Mouse (Mus musculus) right cerebral cortex, postnatal 4 days (tissue): ENCODE results near the gene Ccdc60.
"Not testable (repeated sequence)": the region's sequence is repeated elsewhere in the genome, so short reads cannot be mapped to it uniquely, and the experiment has no call there.

Source experiments
- DNase-seq: peaks from one replicate; pipeline ENCODE4 v3.0.0-alpha.2; 2022

Ccdc60 gene

DNA sequence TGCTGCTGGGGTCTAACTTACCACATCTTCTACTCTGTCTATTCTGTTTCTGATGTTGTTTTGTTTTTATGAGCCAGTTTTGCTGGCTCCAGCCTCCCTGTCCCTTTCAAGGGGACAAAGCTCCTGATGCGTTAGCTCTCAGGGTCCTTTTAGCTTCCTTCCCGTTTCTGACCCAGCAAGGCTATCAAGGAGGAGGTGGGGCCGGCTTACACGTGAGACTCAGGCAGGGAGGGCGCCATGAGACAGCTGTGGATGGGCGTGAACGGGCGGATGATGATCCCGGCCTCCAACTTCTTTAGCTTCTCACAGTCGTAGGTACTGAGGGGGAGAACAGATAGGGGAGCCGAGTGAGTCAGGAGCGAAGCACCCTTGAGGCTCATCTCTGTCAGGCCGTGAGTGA, 108.2 kb downstream of the Ccdc60 start:
- no peak for DNase-seq

DNA sequence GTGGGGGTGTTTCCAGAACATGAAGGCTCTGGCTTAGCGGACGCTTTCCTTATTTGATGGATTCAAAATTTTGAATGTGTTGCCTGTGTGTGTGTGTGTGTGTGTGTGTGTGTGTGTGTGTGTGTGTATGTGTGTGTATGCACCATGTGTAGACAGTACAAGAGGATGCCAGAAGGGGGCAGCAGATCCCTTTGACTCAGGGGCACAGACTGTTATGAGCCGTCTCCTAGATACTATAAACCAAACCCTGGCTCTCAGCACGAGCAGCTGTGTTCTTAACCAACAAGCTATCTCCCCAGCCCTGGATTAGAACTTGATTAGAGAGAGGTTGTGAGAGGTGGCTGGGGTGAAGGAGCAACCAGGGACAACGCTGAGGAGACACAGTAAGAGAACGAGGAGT, 117.1 kb downstream of the Ccdc60 start:
- no peak for DNase-seq

- DNase-seq, result no peak
These were observed 121.8 kb downstream of the Ccdc60 start for GRCm38 (mm10) chr5:116166965-116167364.

- DNase-seq, result no peak
These were observed 123.4 kb downstream of the Ccdc60 start for GRCm38 (mm10) chr5:116165203-116165888.

DNA sequence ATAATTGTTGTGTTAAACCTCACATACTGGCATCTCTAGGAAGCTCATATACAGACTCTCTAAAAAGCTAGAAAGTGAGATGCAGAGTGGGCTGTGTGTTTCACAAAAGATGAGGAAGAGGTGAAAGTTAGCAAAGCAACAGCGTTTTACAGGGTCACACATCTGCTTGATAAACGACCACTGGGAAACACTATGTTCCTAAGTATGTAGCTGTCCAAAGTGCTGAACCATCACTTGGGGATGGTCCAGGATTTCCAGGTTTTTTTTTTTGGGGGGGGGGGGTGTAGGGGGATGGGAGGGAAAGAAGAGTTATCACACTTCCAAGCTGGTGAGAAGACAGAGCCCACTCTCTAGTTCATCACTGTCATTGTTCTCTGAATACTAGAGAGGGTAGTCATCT, 134.0 kb downstream of the Ccdc60 start:
- no peak for DNase-seq

DNA sequence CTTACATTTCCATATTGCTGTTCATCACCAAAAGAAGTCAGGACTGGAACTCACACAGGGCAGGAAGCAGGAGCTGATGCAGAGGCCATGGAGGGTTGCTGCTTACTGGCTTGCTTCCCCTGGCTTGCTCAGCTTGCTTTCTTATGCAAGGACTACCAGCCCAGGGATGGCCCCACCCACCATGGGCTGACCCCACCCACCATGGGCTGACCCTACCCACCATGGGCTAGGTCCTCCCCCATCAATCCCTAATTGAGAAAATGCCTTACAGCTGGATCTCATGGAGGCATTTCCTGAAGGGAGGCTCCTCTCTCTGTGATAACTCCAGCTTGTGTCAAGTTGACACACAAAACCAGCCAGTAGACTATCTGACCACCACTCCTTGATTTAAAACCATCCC, 142.3 kb downstream of the Ccdc60 start:
- not testable (repeated sequence) for DNase-seq

- DNase-seq, result no peak
These were observed 144.1 kb downstream of the Ccdc60 start for GRCm38 (mm10) chr5:116144711-116145110.

- DNase-seq, result no peak
These were observed 148.1 kb downstream of the Ccdc60 start for GRCm38 (mm10) chr5:116140682-116141081.

GRCm38 (mm10) chr5:116123344-116123743, 165.4 kb downstream of the Ccdc60 start:
- DNase-seq, result peak; percentile 82

DNA sequence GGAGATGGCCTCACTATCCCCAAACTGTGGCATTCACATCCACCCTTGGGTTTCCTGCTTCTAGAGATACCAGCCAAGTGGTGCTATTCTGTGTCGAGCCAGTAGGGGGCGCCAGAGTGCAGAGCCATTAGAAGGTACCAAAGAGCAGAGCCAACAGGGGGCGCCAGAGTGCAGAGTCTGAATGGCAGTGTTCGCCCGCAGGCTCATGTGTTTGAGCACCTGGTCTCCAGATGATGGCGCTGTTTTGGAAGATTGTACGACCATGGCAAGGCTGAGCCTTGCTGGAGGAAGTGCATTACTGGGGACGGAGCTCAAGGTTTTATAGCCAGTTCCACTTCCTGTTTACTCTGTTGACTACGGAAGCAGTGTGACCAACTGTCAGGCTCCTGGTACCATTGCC, 172.2 kb downstream of the Ccdc60 start:
- peak; percentile 59 for DNase-seq

DNA sequence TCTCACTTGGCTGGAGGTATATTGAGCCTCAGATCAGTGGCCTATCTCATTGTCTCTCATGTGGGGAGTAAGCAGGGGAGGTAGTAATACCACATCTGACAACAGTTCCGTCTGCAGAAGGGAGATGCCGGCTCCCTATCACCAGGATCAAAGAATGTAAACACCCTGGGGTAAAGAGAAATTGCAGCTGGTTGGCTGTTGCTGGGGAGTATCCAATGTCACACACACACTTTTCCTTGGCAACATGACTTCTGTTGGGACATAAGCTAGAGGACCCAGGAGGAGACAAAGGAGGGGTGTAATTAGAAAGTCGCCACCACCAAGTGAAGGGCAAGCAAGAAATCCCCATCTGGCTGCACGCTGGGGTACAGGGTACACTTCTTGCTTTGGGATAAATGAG, 172.7 kb downstream of the Ccdc60 start:
- no peak for DNase-seq

DNA sequence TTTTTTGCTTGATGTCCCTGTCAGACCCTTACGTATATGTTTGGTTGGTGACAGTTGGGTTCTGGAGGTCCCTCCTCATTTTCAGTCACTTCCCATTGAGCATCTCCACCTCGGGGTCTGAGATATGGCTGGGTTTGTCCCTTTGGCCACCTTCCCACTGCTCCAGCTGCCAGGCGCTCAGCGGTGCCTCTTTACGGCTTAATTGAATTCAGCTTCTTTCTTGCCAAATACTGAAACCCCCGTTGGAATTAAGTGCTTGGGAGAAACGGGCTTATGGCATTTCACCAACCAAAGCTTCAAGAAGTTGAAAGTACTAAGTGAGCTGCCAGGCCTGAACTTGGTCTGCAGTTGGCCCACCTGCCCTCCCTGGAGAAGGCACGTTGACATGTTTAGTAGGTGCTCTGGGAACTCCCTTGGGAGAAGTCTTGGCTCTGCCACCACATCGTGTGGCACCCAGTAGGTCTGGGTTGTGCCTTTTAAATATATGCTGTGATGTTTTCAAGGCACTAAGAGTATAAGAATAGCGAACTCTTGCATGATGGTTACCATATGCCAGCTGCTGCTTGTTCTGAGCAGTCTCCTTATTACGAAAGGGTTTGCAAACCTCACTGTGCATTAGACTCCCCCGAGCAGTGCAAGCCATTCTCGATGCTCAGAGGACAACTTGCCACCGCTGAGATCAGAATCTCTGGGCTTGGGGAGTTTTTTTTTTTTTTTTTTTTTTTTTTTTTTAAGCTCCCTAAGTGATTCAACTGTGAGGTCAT, 173.5 kb downstream of the Ccdc60 start:
- DNase-seq, result peak; percentile 37

DNA sequence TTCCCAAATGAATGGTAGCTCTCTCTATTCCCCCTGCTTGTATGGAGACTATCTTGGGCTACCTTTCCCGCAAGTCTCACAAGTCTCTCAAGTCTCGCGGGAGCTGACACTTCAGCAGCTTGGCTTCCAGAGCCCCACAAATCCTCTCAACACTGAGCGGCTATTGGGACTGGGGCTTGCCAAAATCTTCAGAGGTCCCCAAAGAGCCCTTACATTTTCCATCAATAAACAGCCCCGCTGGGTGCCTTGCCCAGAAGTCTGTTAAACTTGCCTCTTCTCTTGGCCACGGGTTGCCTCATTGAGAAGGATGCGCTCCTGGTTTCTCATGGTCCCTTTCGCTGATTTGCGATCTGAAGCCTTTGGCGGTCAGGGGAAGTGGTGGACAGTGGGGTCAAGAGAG, 180.1 kb downstream of the Ccdc60 start:
- DNase-seq, result no peak

DNA sequence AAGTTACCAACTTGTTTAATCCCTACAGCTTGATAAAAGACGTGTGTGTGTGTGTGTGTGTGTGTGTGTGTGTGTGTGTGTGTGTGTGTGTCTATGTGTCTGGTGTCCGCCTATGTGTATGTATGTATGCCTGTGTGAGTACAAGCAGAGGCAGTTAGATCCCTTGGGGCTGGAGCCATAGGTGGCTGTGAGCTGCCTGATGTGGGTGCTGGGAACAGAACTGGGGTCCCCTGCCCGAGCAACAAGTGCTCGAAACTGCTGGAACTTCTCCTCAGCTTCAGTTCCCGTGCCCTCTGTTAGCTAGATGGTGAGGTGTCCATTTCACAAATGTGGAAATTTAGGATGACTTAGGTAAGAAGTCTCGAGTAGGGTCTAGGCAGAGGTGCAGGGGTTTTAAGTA, 204.6 kb downstream of the Ccdc60 start:
- DNase-seq, result no peak

GRCm38 (mm10) chr5:116083081-116083480, 205.7 kb downstream of the Ccdc60 start, which contains the start of gene Tmem233:
Gene Tmem233 (minus strand): TSS chr5:116083244.
- DNase-seq, result no peak

- DNase-seq, result no peak
These were observed 206.4 kb downstream of the Ccdc60 start for GRCm38 (mm10) chr5:116082241-116082900.

DNA sequence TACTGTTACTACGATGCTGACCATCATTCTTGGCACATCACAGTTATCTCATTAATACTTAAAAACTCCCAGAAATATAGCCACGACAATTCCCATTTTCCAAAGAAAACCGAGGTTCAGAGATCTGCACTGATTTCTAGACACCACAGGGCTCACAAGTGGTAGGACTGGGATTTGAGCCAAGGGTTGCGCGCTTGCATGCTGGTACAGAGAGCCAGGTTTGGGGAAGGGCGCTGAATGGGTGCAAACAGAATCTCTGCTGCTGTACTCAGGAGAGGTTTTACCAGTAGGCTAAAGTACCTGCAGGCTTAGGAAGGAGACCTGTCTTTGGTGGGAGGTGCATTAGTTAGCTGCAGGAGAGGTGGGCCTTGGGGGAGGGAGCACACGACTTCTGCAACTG, 207.2 kb downstream of the Ccdc60 start:
- DNase-seq, result no peak

GRCm38 (mm10) chr5:116080736-116081135, 208.0 kb downstream of the Ccdc60 start:
- no peak for DNase-seq
